10 mouse cellular contexts compared by ENCODE assay signal in the genomic region with DNA sequence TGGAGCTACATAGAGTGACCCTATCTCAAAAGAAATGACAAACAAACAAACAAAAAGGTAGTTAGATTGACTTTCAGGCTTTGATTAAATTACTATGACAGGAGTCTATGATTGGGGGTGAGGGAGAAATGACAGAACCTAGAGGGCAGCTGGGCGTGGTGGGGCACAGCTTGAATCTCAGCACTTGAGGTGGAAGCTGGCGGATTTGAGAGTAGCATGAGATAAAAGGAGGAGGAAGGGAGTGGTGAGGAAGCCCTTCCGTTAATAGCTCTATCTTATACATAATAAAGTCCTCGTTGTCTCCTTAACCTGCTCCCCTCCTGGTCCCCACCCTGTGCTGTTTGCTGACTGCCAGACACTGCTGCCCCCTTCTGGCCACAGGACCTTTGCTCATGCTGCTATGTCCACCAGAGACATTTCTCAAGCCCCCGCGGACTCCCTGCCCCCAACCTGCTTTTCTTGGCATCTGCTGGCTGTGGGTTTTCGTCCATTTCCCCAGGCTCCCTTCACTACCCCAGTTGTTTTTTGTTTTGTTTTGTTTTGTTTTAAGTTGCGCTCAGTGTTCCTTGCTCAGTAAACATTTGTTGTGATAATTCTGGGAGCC. TPM values are rescaled to one million over a fixed set of nuclear protein-coding genes. Genes with fewer than 3 reads are reported as not detected.
DNase-seq lines count a peak whose midpoint lies in the region; ATAC-seq and TF ChIP-seq lines count a peak whose summit lies in the region.
"Had no signal": no experiment of that assay in that cellular context is flagged by ENCODE, and none has a peak within 500 bp of the region (broad histone marks: within the 10 kb centered on the region; RNA-seq: fewer than 3 reads in every experiment).

No protein-coding gene starts in this region.

- intact Hi-C loops in heart, postnatal 14 days (cut with DNase I) = loop anchor here (1.0 to 10.0 kb wide), 2 partner anchors 19 to 233 kb away; no protein-coding TSS in a partner anchor

- 27% methylated on average over 8 of the region's 8 CpGs for WGBS in intestine, postnatal 0 days
- 26% methylated on average over 8 of the region's 8 CpGs for WGBS in stomach, embryonic 16.5 days

- peak overlapping the region; percentile 11 for H3K27ac ChIP-seq in ES-Bruce4 (ENCODE audit: insufficient read depth, low read length)
- no peak overlapping the region for H3K27ac ChIP-seq in intestine, postnatal 0 days (ENCODE audit: low read depth, low read length)
- no peak overlapping the region for H3K27ac ChIP-seq in stomach, embryonic 16.5 days (ENCODE audit: low read length)

- H3K4me2 ChIP-seq in intestine, postnatal 0 days (replicated peaks; ENCODE audit: low read depth) = no peak overlapping the region
- no peak overlapping the region for H3K4me2 ChIP-seq in stomach, embryonic 16.5 days (ENCODE audit: low read depth, low read length)

- TF ChIP-seq CTCF in ES-Bruce4 (IDR thresholded peaks at IDR 0.05; ENCODE audit: low read depth, low read length) = peak; percentile 90
- TF ChIP-seq CTCF in brain, embryonic 14.5 days (IDR thresholded peaks at IDR 0.05; ENCODE audit: borderline replicate concordance, extremely low read depth, insufficient read depth, insufficient read length) = peak; percentile 66
- TF ChIP-seq CTCF in intestine, postnatal 0 days (IDR thresholded peaks at IDR 0.05; ENCODE audit: low read depth) = peak; percentile 84

- 0 out of 2 replicates have a peak, but pooled peaks have one; percentile 38 for ATAC-seq in intestine, postnatal 0 days
- ATAC-seq in stomach, embryonic 16.5 days (ENCODE audit: insufficient read depth, low FRiP score) = peak; percentile 54; the same call in 1 of the 2 replicates

- no peaks in the 10 kb centered on the region for H3K9me3 ChIP-seq in ES-Bruce4 (replicated peaks; ENCODE audit: control insufficient read depth, insufficient read depth, low read length, poor library complexity, severe bottlenecking)
- H3K9me3 ChIP-seq in intestine, postnatal 0 days (ENCODE audit: control insufficient read depth) = no peaks in the 10 kb centered on the region
- no peaks in the 10 kb centered on the region for H3K9me3 ChIP-seq in stomach, embryonic 16.5 days (replicated peaks; ENCODE audit: control insufficient read depth, low read length)

- DNase-seq in heart, postnatal 14 days = peak; percentile 62 to 72
- no peak for DNase-seq in heart, adult 9 months (ENCODE audit: low spot score in 2 of 2)
- peak; percentile 67 for DNase-seq in brain, embryonic 14.5 days (ENCODE audit: low read depth)
- DNase-seq in lung, postnatal 14 days = peak; percentile 78
- no peak for DNase-seq in urinary bladder, adult 2 months (ENCODE audit: low spot score)

- H3K36me3 ChIP-seq in ES-Bruce4 (ENCODE audit: control insufficient read depth, insufficient read depth, low read length, poor library complexity, severe bottlenecking) = no peaks in the 10 kb centered on the region
- H3K36me3 ChIP-seq in intestine, postnatal 0 days (ENCODE audit: control insufficient read depth, insufficient read depth) = no peaks in the 10 kb centered on the region
- no peaks in the 10 kb centered on the region for H3K36me3 ChIP-seq in stomach, embryonic 16.5 days (ENCODE audit: control insufficient read depth, insufficient read depth, low read length)

- no peaks in the 10 kb centered on the region for H3K27me3 ChIP-seq in ES-Bruce4 (ENCODE audit: control insufficient read depth, insufficient read depth, low read length, poor library complexity, severe bottlenecking)
- H3K27me3 ChIP-seq in intestine, postnatal 0 days (replicated peaks; ENCODE audit: control insufficient read depth, insufficient read depth, low read length) = no peaks in the 10 kb centered on the region
- no peaks in the 10 kb centered on the region for H3K27me3 ChIP-seq in stomach, embryonic 16.5 days (ENCODE audit: control insufficient read depth, insufficient read depth, low read length)

- H3K4me1 ChIP-seq in ES-Bruce4 (ENCODE audit: control insufficient read depth, insufficient read depth, low read length) = peaks cover 13% of the 10 kb centered on the region
- H3K4me1 ChIP-seq in intestine, postnatal 0 days (replicated peaks; ENCODE audit: control insufficient read depth, insufficient read depth, low read length) = no peaks in the 10 kb centered on the region
- peaks cover 5% of the 10 kb centered on the region; the same call in 1 of the 2 replicates for H3K4me1 ChIP-seq in stomach, embryonic 16.5 days (ENCODE audit: control insufficient read depth, insufficient read depth, low read length)

- no peak for TF ChIP-seq POLR2A in ES-Bruce4 (IDR thresholded peaks at IDR 0.05; ENCODE audit: insufficient read depth, low read length)
- TF ChIP-seq POLR2A in brain, embryonic 14.5 days (IDR thresholded peaks at IDR 0.05; ENCODE audit: borderline replicate concordance, extremely low read depth, insufficient read depth, insufficient read length, poor library complexity, severe bottlenecking) = no peak

- no peak overlapping the region for H3K9ac ChIP-seq in ES-Bruce4 (ENCODE audit: low read depth, poor library complexity, severe bottlenecking)
- H3K9ac ChIP-seq in intestine, postnatal 0 days (ENCODE audit: low read depth, low read length) = no peak overlapping the region
- no peak overlapping the region for H3K9ac ChIP-seq in stomach, embryonic 16.5 days (ENCODE audit: low read length)

- H3K4me3 ChIP-seq in ES-Bruce4 (ENCODE audit: low read depth, low read length) = no peak overlapping the region
- no peak overlapping the region for H3K4me3 ChIP-seq in intestine, postnatal 0 days (ENCODE audit: low read depth, low read length)
- H3K4me3 ChIP-seq in stomach, embryonic 16.5 days (replicated peaks; ENCODE audit: low read length) = no peak overlapping the region

- TF ChIP-seq EP300 in ES-Bruce4 (IDR thresholded peaks at IDR 0.05; ENCODE audit: insufficient read depth, low read depth, low read length) = peak; percentile 91

RNA-seq across cellular contexts. Expression of gene Upk1a, which starts 4.8 kb away (rescaled TPM):
- total RNA-seq in heart, postnatal 14 days (2021) = under 1 TPM; 0.34 to 0.38 TPM
- 2.5 and 2.8 TPM in 2 replicates for polyA plus RNA-seq in ES-Bruce4 (2011; ENCODE audit: insufficient read depth, insufficient read length, low read depth, missing spikeins)
- 2.7 and 3.9 TPM in 2 replicates for polyA plus RNA-seq in brain, embryonic 14.5 days (2012; rRNA removed)
- polyA plus RNA-seq in intestine, postnatal 0 days (2015; fragmentation: Nextera tagmentation; extraction: Ambion mirVana) = 1.0 and 1.6 TPM in 2 replicates
- polyA plus RNA-seq in stomach, embryonic 16.5 days (2015; fragmentation: Nextera tagmentation; extraction: Ambion mirVana) = 4.7 and 9.5 TPM in 2 replicates
- polyA plus RNA-seq in urinary bladder, adult 2 months (2012; rRNA removed) = 2,098 and 2,832 TPM in 2 replicates

RNA-seq across cellular contexts. Expression of gene Zbtb32, which starts 9.1 kb away (rescaled TPM):
- not detected for total RNA-seq in heart, postnatal 14 days (2021)
- 20.3 and 22.7 TPM in 2 replicates for polyA plus RNA-seq in ES-Bruce4 (2011; ENCODE audit: insufficient read depth, insufficient read length, low read depth, missing spikeins)
- polyA plus RNA-seq in brain, embryonic 14.5 days (2012; rRNA removed) = 0.37 and 0.47 TPM in 2 replicates
- polyA plus RNA-seq in intestine, postnatal 0 days (2015; fragmentation: Nextera tagmentation; extraction: Ambion mirVana) = 1.2 TPM in 2 replicates
- 1.3 and 1.4 TPM in 2 replicates for polyA plus RNA-seq in stomach, embryonic 16.5 days (2015; fragmentation: Nextera tagmentation; extraction: Ambion mirVana)
- polyA plus RNA-seq in urinary bladder, adult 2 months (2012; rRNA removed) = 1.8 and 2.4 TPM in 2 replicates
- polyA plus RNA-seq: frontal cortex, adult 2 months had no signal

RNA-seq across cellular contexts. Expression of gene Cox6b1, which starts 18.1 kb away (rescaled TPM):
- 1,000 to 10,000 TPM; 4,389 to 4,822 TPM for total RNA-seq in heart, postnatal 14 days (2021)
- polyA plus RNA-seq in ES-Bruce4 (2011; ENCODE audit: insufficient read depth, insufficient read length, low read depth, missing spikeins) = 540 and 569 TPM in 2 replicates
- 823 and 962 TPM in 2 replicates for polyA plus RNA-seq in brain, embryonic 14.5 days (2012; rRNA removed)
- 1,664 and 1,738 TPM in 2 replicates for polyA plus RNA-seq in intestine, postnatal 0 days (2015; fragmentation: Nextera tagmentation; extraction: Ambion mirVana)
- polyA plus RNA-seq in stomach, embryonic 16.5 days (2015; fragmentation: Nextera tagmentation; extraction: Ambion mirVana) = 1,000 and 1,051 TPM in 2 replicates
- polyA plus RNA-seq in urinary bladder, adult 2 months (2012; rRNA removed) = 703 and 875 TPM in 2 replicates

RNA-seq across cellular contexts. Expression of gene Kmt2b, which starts 19.3 kb away (rescaled TPM):
- 10 to 100 TPM; 22.6 to 26.9 TPM for total RNA-seq in heart, postnatal 14 days (2021)
- 70.2 and 81.4 TPM in 2 replicates for polyA plus RNA-seq in ES-Bruce4 (2011; ENCODE audit: insufficient read depth, insufficient read length, low read depth, missing spikeins)
- 69.7 and 72.2 TPM in 2 replicates for polyA plus RNA-seq in brain, embryonic 14.5 days (2012; rRNA removed)
- 5.6 and 5.8 TPM in 2 replicates for polyA plus RNA-seq in intestine, postnatal 0 days (2015; fragmentation: Nextera tagmentation; extraction: Ambion mirVana)
- polyA plus RNA-seq in stomach, embryonic 16.5 days (2015; fragmentation: Nextera tagmentation; extraction: Ambion mirVana) = 6.5 and 7.9 TPM in 2 replicates
- 38.3 and 40.2 TPM in 2 replicates for polyA plus RNA-seq in urinary bladder, adult 2 months (2012; rRNA removed)

RNA-seq across cellular contexts. Expression of gene Etv2, which starts 27.8 kb away (rescaled TPM):
- total RNA-seq in heart, postnatal 14 days (2021) = not detected
- 2.8 and 3.3 TPM in 2 replicates for polyA plus RNA-seq in ES-Bruce4 (2011; ENCODE audit: insufficient read depth, insufficient read length, low read depth, missing spikeins)
- polyA plus RNA-seq in brain, embryonic 14.5 days (2012; rRNA removed) = not detected in 2 replicates
- polyA plus RNA-seq in intestine, postnatal 0 days (2015; fragmentation: Nextera tagmentation; extraction: Ambion mirVana) = not detected in 2 replicates
- polyA plus RNA-seq in stomach, embryonic 16.5 days (2015; fragmentation: Nextera tagmentation; extraction: Ambion mirVana) = 0.13 TPM in 1 of 2 replicates, not detected in the other
- polyA plus RNA-seq in urinary bladder, adult 2 months (2012; rRNA removed) = not detected in 2 replicates
- polyA plus RNA-seq: frontal cortex, adult 2 months; neural tube, embryonic 14.5 days had no signal

Comparison
In these comparisons a context has a peak if more than half of its experiments do, and no peak if none do; other contexts are left out.
1. DNase-seq: peak in heart, postnatal 14 days (2 of 2), brain, embryonic 14.5 days (single experiment) and lung, postnatal 14 days (single experiment); none in heart, adult 9 months (0 of 2) and urinary bladder, adult 2 months (single experiment).
2. RNA of gene Upk1a, which starts 4.8 kb away (polyA plus RNA-seq): 2,098 to 2,832 TPM in urinary bladder, adult 2 months; 4.7 to 9.5 TPM in stomach, embryonic 16.5 days, 2.5 to 2.8 TPM in ES-Bruce4, 2.7 to 3.9 TPM in brain, embryonic 14.5 days and 1.0 to 1.6 TPM in intestine, postnatal 0 days; every median in the first group is over 100 times any median in the second.
3. Peak in every context shown above with its lines, with median percentiles within 50 percentile points of each other: CTCF ChIP-seq.